Comparison of ENCODE assay signal across 7 mouse cellular contexts in genomic region chr2:90939750-90940149, GRCm38 (mm10). TPM values are rescaled to one million over a fixed set of nuclear protein-coding genes. Genes with fewer than 3 reads are reported as not detected.
DNase-seq lines count a peak whose midpoint lies in the region; ATAC-seq and TF ChIP-seq lines count a peak whose summit lies in the region.

No protein-coding gene starts in this region.

- no peak for TF ChIP-seq CTCF in heart, postnatal 0 days (IDR thresholded peaks at IDR 0.05; ENCODE audit: low read depth)

- H3K4me3 ChIP-seq in brown adipose tissue, adult 24 weeks (ENCODE audit: insufficient read depth, low read depth, low read length), result peak overlapping the region; percentile 62
- peak overlapping the region; percentile 98 for H3K4me3 ChIP-seq in heart, postnatal 0 days (ENCODE audit: low read depth, low read length)
- peak overlapping the region; percentile 95 for H3K4me3 ChIP-seq in lung, embryonic 16.5 days (ENCODE audit: low read length)
- peak overlapping the region; percentile 89 for H3K4me3 ChIP-seq in stomach, embryonic 16.5 days (replicated peaks; ENCODE audit: low read length)

- ATAC-seq in heart, postnatal 0 days (ENCODE audit: insufficient read depth, low read depth), result no peak
- peak; percentile 21; the same call in 1 of the 2 replicates for ATAC-seq in lung, embryonic 16.5 days (ENCODE audit: low read depth)
- peak; percentile 19; the same call in 1 of the 2 replicates for ATAC-seq in stomach, embryonic 16.5 days (ENCODE audit: insufficient read depth, low FRiP score)

- no peaks in the 10 kb centered on the region for H3K36me3 ChIP-seq in heart, postnatal 0 days (replicated peaks; ENCODE audit: control insufficient read depth, insufficient read depth, low read length)
- H3K36me3 ChIP-seq in lung, embryonic 16.5 days (ENCODE audit: control insufficient read depth, insufficient read depth, low read length), result no peaks in the 10 kb centered on the region
- no peaks in the 10 kb centered on the region for H3K36me3 ChIP-seq in stomach, embryonic 16.5 days (ENCODE audit: control insufficient read depth, insufficient read depth, low read length)

- H3K9me3 ChIP-seq in heart, postnatal 0 days (replicated peaks; ENCODE audit: control insufficient read depth, low read length), result no peaks in the 10 kb centered on the region
- no peaks in the 10 kb centered on the region for H3K9me3 ChIP-seq in lung, embryonic 16.5 days (ENCODE audit: control insufficient read depth, low read length)
- H3K9me3 ChIP-seq in stomach, embryonic 16.5 days (replicated peaks; ENCODE audit: control insufficient read depth, low read length), result no peaks in the 10 kb centered on the region

- DNase-seq in left cerebral cortex, postnatal 4 days, result peak; percentile 13
- DNase-seq in left cerebral cortex, adult 8-10 months (ENCODE audit: low spot score in 2 of 2), result no peak
- DNase-seq in heart, postnatal 0 days (ENCODE audit: low spot score), result no peak
- no peak for DNase-seq in right cerebral cortex, adult 2 months (ENCODE audit: low spot score in 2 of 2)

- peak overlapping the region; percentile 87 for H3K4me2 ChIP-seq in heart, postnatal 0 days (ENCODE audit: low read depth, low read length)
- H3K4me2 ChIP-seq in lung, embryonic 16.5 days (ENCODE audit: low read depth, low read length), result peak overlapping the region; percentile 73
- peak overlapping the region; percentile 53 for H3K4me2 ChIP-seq in stomach, embryonic 16.5 days (ENCODE audit: low read depth, low read length)

- H3K9ac ChIP-seq in heart, postnatal 0 days (replicated peaks; ENCODE audit: low read depth, low read length), result peak overlapping the region; percentile 92
- peak overlapping the region; percentile 87 for H3K9ac ChIP-seq in lung, embryonic 16.5 days (ENCODE audit: low read length)
- peak overlapping the region; percentile 90 for H3K9ac ChIP-seq in stomach, embryonic 16.5 days (ENCODE audit: low read length)

- H3K27me3 ChIP-seq in heart, postnatal 0 days (ENCODE audit: control insufficient read depth, insufficient read depth, low read length), result no peaks in the 10 kb centered on the region
- H3K27me3 ChIP-seq in lung, embryonic 16.5 days (ENCODE audit: control insufficient read depth, insufficient read depth, low read depth, low read length), result no peaks in the 10 kb centered on the region
- H3K27me3 ChIP-seq in stomach, embryonic 16.5 days (ENCODE audit: control insufficient read depth, insufficient read depth, low read length), result no peaks in the 10 kb centered on the region

- 43% methylated on average over 8 of the region's 8 CpGs for WGBS in heart, postnatal 0 days
- WGBS in lung, embryonic 16.5 days, result 36% methylated on average over 8 of the region's 8 CpGs
- 40% methylated on average over 8 of the region's 8 CpGs for WGBS in stomach, embryonic 16.5 days

- intact Hi-C loops in left cerebral cortex, postnatal 4 days (cut with DNase I), result no loop called here

- no peak overlapping the region for H3K27ac ChIP-seq in brown adipose tissue, adult 24 weeks (replicated peaks; ENCODE audit: low read depth, low read length)
- H3K27ac ChIP-seq in heart, postnatal 0 days (ENCODE audit: low read depth), result peak overlapping the region; percentile 23; the same call in 1 of the 2 replicates
- H3K27ac ChIP-seq in lung, embryonic 16.5 days (ENCODE audit: low read length), result peak overlapping the region; percentile 89
- peak overlapping the region; percentile 42; the same call in 1 of the 2 replicates for H3K27ac ChIP-seq in stomach, embryonic 16.5 days (ENCODE audit: low read length)

- H3K4me1 ChIP-seq in brown adipose tissue, adult 24 weeks (ENCODE audit: control insufficient read depth, insufficient read depth, insufficient read length, low read length), result peaks cover 8% of the 10 kb centered on the region; the same call in 1 of the 2 replicates
- H3K4me1 ChIP-seq in heart, postnatal 0 days (ENCODE audit: control insufficient read depth, insufficient read depth), result peaks cover 19% of the 10 kb centered on the region
- peaks cover 15% of the 10 kb centered on the region for H3K4me1 ChIP-seq in lung, embryonic 16.5 days (replicated peaks; ENCODE audit: control insufficient read depth, insufficient read depth, low read length)
- peaks cover 12% of the 10 kb centered on the region for H3K4me1 ChIP-seq in stomach, embryonic 16.5 days (ENCODE audit: control insufficient read depth, insufficient read depth, low read length)

- TF ChIP-seq EP300 in heart, postnatal 0 days (IDR thresholded peaks at IDR 0.05; ENCODE audit: low read depth), result no peak

RNA-seq across cellular contexts. Expression of gene Celf1, which starts 0.4 kb away (rescaled TPM):
- total RNA-seq in left cerebral cortex, postnatal 4 days (2021), result 100 to 1,000 TPM; 133 to 142 TPM
- total RNA-seq in left cerebral cortex, adult 8-10 months (2022), result 100 to 1,000 TPM; 129 to 151 (median 138) TPM
- 42.6 and 48.6 TPM in 2 replicates for polyA plus RNA-seq in brown adipose tissue, adult 24 weeks (2012; ENCODE audit: insufficient read depth, insufficient read length, missing spikeins)
- total RNA-seq in heart, postnatal 0 days (2014; rRNA removed; ENCODE audit: low replicate concordance), result 85.6 and 113 TPM in 2 replicates
- polyA plus RNA-seq in heart, postnatal 0 days (2015; fragmentation: Nextera tagmentation; extraction: Ambion mirVana), result 63.9 and 72.6 TPM in 2 replicates
- polyA plus RNA-seq in lung, embryonic 16.5 days (2015; fragmentation: Nextera tagmentation; extraction: Ambion mirVana), result 71.6 and 75.9 TPM in 2 replicates
- 74.3 and 81.5 TPM in 2 replicates for polyA plus RNA-seq in stomach, embryonic 16.5 days (2015; fragmentation: Nextera tagmentation; extraction: Ambion mirVana)

RNA-seq across cellular contexts. Expression of gene Ndufs3, which starts 35.1 kb away (rescaled TPM):
- total RNA-seq in left cerebral cortex, postnatal 4 days (2021), result 100 to 1,000 TPM; 158 to 162 TPM
- 100 to 1,000 TPM; 244 to 284 (median 255) TPM for total RNA-seq in left cerebral cortex, adult 8-10 months (2022)
- 871 and 1,187 TPM in 2 replicates for polyA plus RNA-seq in brown adipose tissue, adult 24 weeks (2012; ENCODE audit: insufficient read depth, insufficient read length, missing spikeins)
- 556 and 596 TPM in 2 replicates for total RNA-seq in heart, postnatal 0 days (2014; rRNA removed; ENCODE audit: low replicate concordance)
- 620 and 652 TPM in 2 replicates for polyA plus RNA-seq in heart, postnatal 0 days (2015; fragmentation: Nextera tagmentation; extraction: Ambion mirVana)
- 201 and 203 TPM in 2 replicates for polyA plus RNA-seq in lung, embryonic 16.5 days (2015; fragmentation: Nextera tagmentation; extraction: Ambion mirVana)
- polyA plus RNA-seq in stomach, embryonic 16.5 days (2015; fragmentation: Nextera tagmentation; extraction: Ambion mirVana), result 221 and 234 TPM in 2 replicates

RNA-seq across cellular contexts. Expression of gene Kbtbd4, which starts 35.2 kb away (rescaled TPM):
- total RNA-seq in left cerebral cortex, postnatal 4 days (2021), result 10 to 100 TPM; 37.5 to 43.6 TPM
- 10 to 100 TPM; 33.1 to 51.2 (median 40.3) TPM for total RNA-seq in left cerebral cortex, adult 8-10 months (2022)
- 13.0 and 13.2 TPM in 2 replicates for polyA plus RNA-seq in brown adipose tissue, adult 24 weeks (2012; ENCODE audit: insufficient read depth, insufficient read length, missing spikeins)
- total RNA-seq in heart, postnatal 0 days (2014; rRNA removed; ENCODE audit: low replicate concordance), result 19.5 and 28.3 TPM in 2 replicates
- polyA plus RNA-seq in heart, postnatal 0 days (2015; fragmentation: Nextera tagmentation; extraction: Ambion mirVana), result 16.4 and 17.8 TPM in 2 replicates
- polyA plus RNA-seq in lung, embryonic 16.5 days (2015; fragmentation: Nextera tagmentation; extraction: Ambion mirVana), result 36.5 and 37.0 TPM in 2 replicates
- polyA plus RNA-seq in stomach, embryonic 16.5 days (2015; fragmentation: Nextera tagmentation; extraction: Ambion mirVana), result 29.7 and 32.4 TPM in 2 replicates

RNA-seq across cellular contexts. Expression of gene C1qtnf4, which starts 54.1 kb away (rescaled TPM):
- 100 to 1,000 TPM; 143 TPM for total RNA-seq in left cerebral cortex, postnatal 4 days (2021)
- 100 to 1,000 TPM; 243 to 258 (median 253) TPM for total RNA-seq in left cerebral cortex, adult 8-10 months (2022)
- polyA plus RNA-seq in brown adipose tissue, adult 24 weeks (2012; ENCODE audit: insufficient read depth, insufficient read length, missing spikeins), result 1.6 and 1.8 TPM in 2 replicates
- total RNA-seq in heart, postnatal 0 days (2014; rRNA removed; ENCODE audit: low replicate concordance), result 15.5 and 18.7 TPM in 2 replicates
- polyA plus RNA-seq in heart, postnatal 0 days (2015; fragmentation: Nextera tagmentation; extraction: Ambion mirVana), result 23.7 and 28.1 TPM in 2 replicates
- polyA plus RNA-seq in lung, embryonic 16.5 days (2015; fragmentation: Nextera tagmentation; extraction: Ambion mirVana), result 2.9 and 3.0 TPM in 2 replicates
- 5.3 and 5.7 TPM in 2 replicates for polyA plus RNA-seq in stomach, embryonic 16.5 days (2015; fragmentation: Nextera tagmentation; extraction: Ambion mirVana)
